ENCODE assay signal across 8 mouse cellular contexts in genomic region chr7:80232489-80233029, GRCm38 (mm10). TPM values are rescaled to one million over a fixed set of nuclear protein-coding genes. Genes with fewer than 3 reads are reported as not detected.
DNase-seq lines count a peak whose midpoint lies in the region; ATAC-seq and TF ChIP-seq lines count a peak whose summit lies in the region.

Cib1 (minus strand) TSS chr7:80232813.
Gdpgp1 (plus strand) TSS chr7:80232865.

- no peak for TF ChIP-seq CTCF in gastrocnemius, adult 2 months (IDR thresholded peaks at IDR 0.05)
- TF ChIP-seq CTCF in hindbrain, postnatal 0 days (IDR thresholded peaks at IDR 0.05; ENCODE audit: low read depth), result no peak

- peak within 1 kb of the TSS; percentile 92 for H3K4me3 ChIP-seq in gastrocnemius, adult 2 months
- H3K4me3 ChIP-seq in hindbrain, postnatal 0 days (ENCODE audit: low read length), result peak within 1 kb of the TSS; percentile 85
- H3K4me3 ChIP-seq in megakaryocyte, embryonic 14.5 days (replicated peaks), result peak within 1 kb of the TSS; percentile 96

- peak within 1 kb of the TSS; percentile 89 for H3K27ac ChIP-seq in gastrocnemius, adult 2 months
- H3K27ac ChIP-seq in hindbrain, postnatal 0 days, result peak within 1 kb of the TSS; percentile 61

- no peaks in the 10 kb centered on the region for H3K4me1 ChIP-seq in hindbrain, postnatal 0 days (ENCODE audit: insufficient read depth, low read length)
- H3K4me1 ChIP-seq in megakaryocyte, embryonic 14.5 days, result peaks cover 72% of the 10 kb centered on the region

- ATAC-seq in hindbrain, postnatal 0 days, result peak; percentile 98

- DNase-seq in WW6 (ENCODE audit: low read depth, low spot score), result peak; percentile 91
- DNase-seq in cerebellum, postnatal 4 days (ENCODE audit: low spot score in 2 of 2), result peak; percentile 82 to 93
- peak; percentile 98 for DNase-seq in gastrocnemius, adult 2 months
- peak; percentile 98 for DNase-seq in hindbrain, postnatal 0 days (ENCODE audit: low spot score)
- peak; percentile 86 to 93 for DNase-seq in left cerebral cortex, adult 8-10 months (ENCODE audit: low spot score in 2 of 2)
- peak; percentile 95 to 96 for DNase-seq in right cerebral cortex, postnatal 10 days (ENCODE audit: low spot score in 2 of 2)
- peak; percentile 93 for DNase-seq in urinary bladder, postnatal 25 days (ENCODE audit: low spot score)

- peak within 1 kb of the TSS; percentile 65 for H3K9ac ChIP-seq in hindbrain, postnatal 0 days (replicated peaks; ENCODE audit: low read length)

- peaks cover 7% of the 10 kb centered on the region; the same call in 1 of the 2 replicates for H3K36me3 ChIP-seq in hindbrain, postnatal 0 days (ENCODE audit: insufficient read depth, low read length)
- peaks cover 47% of the 10 kb centered on the region for H3K36me3 ChIP-seq in megakaryocyte, embryonic 14.5 days (replicated peaks; ENCODE audit: low read length)

- H3K4me2 ChIP-seq in hindbrain, postnatal 0 days (ENCODE audit: low read depth, low read length), result peak within 1 kb of the TSS; percentile 81

- no peaks in the 10 kb centered on the region for H3K9me3 ChIP-seq in hindbrain, postnatal 0 days (ENCODE audit: low read length)
- H3K9me3 ChIP-seq in megakaryocyte, embryonic 14.5 days, result no peaks in the 10 kb centered on the region

- no peaks in the 10 kb centered on the region for H3K27me3 ChIP-seq in hindbrain, postnatal 0 days (ENCODE audit: insufficient read depth, low read length)
- no peaks in the 10 kb centered on the region for H3K27me3 ChIP-seq in megakaryocyte, embryonic 14.5 days (replicated peaks)

- intact Hi-C loops in gastrocnemius, adult 2 months (cut with DNase I), result no loop called here

- 1% methylated on average over 56 of the region's 56 CpGs for WGBS in hindbrain, postnatal 0 days

RNA-seq across cellular contexts. Expression of gene Cib1, which starts in this region (rescaled TPM):
- 1 to 10 TPM; 5.6 to 9.0 TPM for total RNA-seq in gastrocnemius, adult 2 months (2021)
- total RNA-seq in hindbrain, postnatal 0 days (2014; rRNA removed), result 33.5 and 34.1 TPM in 2 replicates
- 49.9 and 55.6 TPM in 2 replicates for polyA plus RNA-seq in hindbrain, postnatal 0 days (2015; fragmentation: Nextera tagmentation; extraction: Ambion mirVana)
- total RNA-seq in left cerebral cortex, adult 8-10 months (2022), result 10 to 100 TPM; 19.7 to 26.3 (median 25.2) TPM
- 42.4 and 54.0 TPM in 2 replicates for polyA plus RNA-seq in megakaryocyte, embryonic 14.5 days (2012; ENCODE audit: insufficient read depth, low replicate concordance)

RNA-seq across cellular contexts. Expression of gene Gdpgp1, which starts in this region (rescaled TPM):
- total RNA-seq in gastrocnemius, adult 2 months (2021), result under 1 TPM; 0.79 to 0.86 TPM
- total RNA-seq in hindbrain, postnatal 0 days (2014; rRNA removed), result 5.5 and 6.8 TPM in 2 replicates
- 2.3 and 2.8 TPM in 2 replicates for polyA plus RNA-seq in hindbrain, postnatal 0 days (2015; fragmentation: Nextera tagmentation; extraction: Ambion mirVana)
- 1 to 10 TPM; 5.9 to 6.8 (median 6.6) TPM for total RNA-seq in left cerebral cortex, adult 8-10 months (2022)
- polyA plus RNA-seq in megakaryocyte, embryonic 14.5 days (2012; ENCODE audit: insufficient read depth, low replicate concordance), result 1.6 and 7.0 TPM in 2 replicates

Comparison
In these comparisons a context has a peak if more than half of its experiments do, and no peak if none do; other contexts are left out.
1. Peak in every context shown above with its lines: DNase-seq, ATAC-seq, H3K4me3 ChIP-seq and H3K27ac ChIP-seq.